Mouse (Mus musculus) embryo, embryonic 9.5 days (tissue): Measurements from ENCODE around the gene Gm20715.
"Not testable (repeated sequence)": the region's sequence is repeated elsewhere in the genome, so short reads cannot be mapped to it uniquely, and the experiment has no call there.

Experiments used
- DNase-seq: peaks from one replicate; pipeline ENCODE4 v3.0.0-alpha.2; 2017; ENCODE audit errors: extremely low spot score

The Gm20715 gene

GRCm38 (mm10) chr7:6410043-6410442 lies at the start of gene Gm20715:
TSS of gene Gm20715 (plus strand) at chr7:6410277.
- DNase-seq, result peak; percentile 90

- peak; percentile 17 for DNase-seq
These were observed 49.5 kb upstream of the Gm20715 start for GRCm38 (mm10) chr7:6360477-6361060.

- no peak for DNase-seq
These were observed 48.3 kb upstream of the Gm20715 start for GRCm38 (mm10) chr7:6361756-6362155.

- peak; percentile 99 for DNase-seq
These were observed 47.6 kb upstream of the Gm20715 start for GRCm38 (mm10) chr7:6362268-6363046.

- DNase-seq, result no peak
These were observed 47.0 kb upstream of the Gm20715 start, which contains the start of gene Zfp78 for GRCm38 (mm10) chr7:6363047-6363488. TSS of gene Zfp78 (plus strand) at chr7:6363280.

GRCm38 (mm10) chr7:6364761-6365160 lies 45.3 kb upstream of the Gm20715 start:
- no peak for DNase-seq

- DNase-seq, result no peak
These were observed 42.9 kb upstream of the Gm20715 start for GRCm38 (mm10) chr7:6367185-6367584.

- DNase-seq, result not testable (repeated sequence)
These were observed 41.9 kb upstream of the Gm20715 start for GRCm38 (mm10) chr7:6368146-6368545.

- DNase-seq, result no peak
These were observed 40.6 kb upstream of the Gm20715 start for GRCm38 (mm10) chr7:6369460-6369859.

- no peak for DNase-seq
These were observed 37.1 kb upstream of the Gm20715 start for GRCm38 (mm10) chr7:6372993-6373392.

GRCm38 (mm10) chr7:6378441-6378840 lies 31.6 kb upstream of the Gm20715 start:
- DNase-seq, result no peak

GRCm38 (mm10) chr7:6381431-6381830 lies 28.6 kb upstream of the Gm20715 start:
- DNase-seq, result no peak

- peak; percentile 98 for DNase-seq
These were observed 27.0 kb upstream of the Gm20715 start, which contains the start of gene Zfp28 for GRCm38 (mm10) chr7:6383044-6383455. TSS of gene Zfp28 (plus strand) at chr7:6383295.

- DNase-seq, result no peak
These were observed 26.1 kb upstream of the Gm20715 start for GRCm38 (mm10) chr7:6384011-6384410.

- DNase-seq, result no peak
These were observed 23.1 kb upstream of the Gm20715 start for GRCm38 (mm10) chr7:6386995-6387394.

- no peak for DNase-seq
These were observed 21.1 kb upstream of the Gm20715 start for GRCm38 (mm10) chr7:6388971-6389370.

- no peak for DNase-seq
These were observed 20.6 kb upstream of the Gm20715 start for GRCm38 (mm10) chr7:6389449-6389848.

- DNase-seq, result peak; percentile 55
These were observed 11.8 kb upstream of the Gm20715 start, which contains the start of gene Smim17 for GRCm38 (mm10) chr7:6397996-6398975. TSS of gene Smim17 (plus strand) at chr7:6398715.

GRCm38 (mm10) chr7:6414626-6415441 lies 4.8 kb downstream of the Gm20715 start:
- no peak for DNase-seq

- no peak for DNase-seq
These were observed 5.3 kb downstream of the Gm20715 start for GRCm38 (mm10) chr7:6415442-6415787.

GRCm38 (mm10) chr7:6419894-6420293 lies 9.8 kb downstream of the Gm20715 start:
- DNase-seq, result no peak
